Mouse (Mus musculus): ENCODE results near the gene Tnks2.
"Not testable (repeated sequence)": the region's sequence is repeated elsewhere in the genome, so short reads cannot be mapped to it uniquely, and the experiment has no call there.

Tnks2 gene

GRCm38 (mm10) chr19:36822701-36823100, 11.3 kb upstream of the Tnks2 start:
- DNase-seq (ENCODE audit: low read depth, low spot score): no peak

- DNase-seq (ENCODE audit: low read depth, low spot score): no peak
Observed at GRCm38 (mm10) chr19:36827650-36828049, 6.4 kb upstream of the Tnks2 start.

GRCm38 (mm10) chr19:36828322-36828721, 5.7 kb upstream of the Tnks2 start:
- DNase-seq (ENCODE audit: low read depth, low spot score): no peak

- DNase-seq (ENCODE audit: low read depth, low spot score): peak; percentile 88
Observed at GRCm38 (mm10) chr19:36832951-36833787, 863 bp upstream of the Tnks2 start.

GRCm38 (mm10) chr19:36834532-36835431, 750 bp downstream of the Tnks2 start:
- peak; percentile 77 for DNase-seq (ENCODE audit: low read depth, low spot score)

GRCm38 (mm10) chr19:36836035-36836434, 2.0 kb downstream of the Tnks2 start:
- DNase-seq (ENCODE audit: low read depth, low spot score): no peak

- no peak for DNase-seq (ENCODE audit: low read depth, low spot score)
Observed at GRCm38 (mm10) chr19:36840301-36840700, 6.3 kb downstream of the Tnks2 start.

GRCm38 (mm10) chr19:36843866-36844265, 9.8 kb downstream of the Tnks2 start:
- DNase-seq (ENCODE audit: low read depth, low spot score): no peak

GRCm38 (mm10) chr19:36845924-36846323, 11.9 kb downstream of the Tnks2 start:
- DNase-seq (ENCODE audit: low read depth, low spot score): no peak

- no peak for DNase-seq (ENCODE audit: low read depth, low spot score)
Observed at GRCm38 (mm10) chr19:36853831-36854230, 19.8 kb downstream of the Tnks2 start.

GRCm38 (mm10) chr19:36857851-36858250, 23.8 kb downstream of the Tnks2 start:
- DNase-seq (ENCODE audit: low read depth, low spot score): no peak

- DNase-seq (ENCODE audit: low read depth, low spot score): no peak
Observed at GRCm38 (mm10) chr19:36860393-36860792, 26.4 kb downstream of the Tnks2 start.

- DNase-seq (ENCODE audit: low read depth, low spot score): no peak
Observed at GRCm38 (mm10) chr19:36865905-36866304, 31.9 kb downstream of the Tnks2 start.

GRCm38 (mm10) chr19:36867416-36867815, 33.4 kb downstream of the Tnks2 start:
- no peak for DNase-seq (ENCODE audit: low read depth, low spot score)

- not testable (repeated sequence) for DNase-seq (ENCODE audit: low read depth, low spot score)
Observed at GRCm38 (mm10) chr19:36868675-36869074, 34.6 kb downstream of the Tnks2 start.

GRCm38 (mm10) chr19:36874651-36875050, 40.6 kb downstream of the Tnks2 start:
- DNase-seq (ENCODE audit: low read depth, low spot score): no peak

- no peak for DNase-seq (ENCODE audit: low read depth, low spot score)
Observed at GRCm38 (mm10) chr19:36877329-36877728, 43.3 kb downstream of the Tnks2 start.

GRCm38 (mm10) chr19:36878743-36879495, 44.9 kb downstream of the Tnks2 start:
- no peak for DNase-seq (ENCODE audit: low read depth, low spot score)

- peak; percentile 65 for DNase-seq (ENCODE audit: low read depth, low spot score)
Observed at GRCm38 (mm10) chr19:36883119-36883518, 49.1 kb downstream of the Tnks2 start.

GRCm38 (mm10) chr19:36886316-36886715, 52.3 kb downstream of the Tnks2 start:
- peak; percentile 30 for DNase-seq (ENCODE audit: low read depth, low spot score)

GRCm38 (mm10) chr19:36887706-36888105, 53.7 kb downstream of the Tnks2 start:
- no peak for DNase-seq (ENCODE audit: low read depth, low spot score)

GRCm38 (mm10) chr19:36891746-36892145, 57.7 kb downstream of the Tnks2 start:
- no peak for DNase-seq (ENCODE audit: low read depth, low spot score)
